Mouse (Mus musculus) CH12.LX (cell line): Measurements from ENCODE around the gene Palm.

Source experiments
- CTCF ChIP-seq, 2 experiments: IDR thresholded peaks in 1 of 2; conservative IDR thresholded peaks in 1 of 2; 2 replicates each; pipeline ENCODE4 v1.5.1; 2011 to 2012; ENCODE audit warnings: low read depth in 2 of 2, low read length in 2 of 2, improper control_type of control experiment in 1 of 2, inconsistent platforms in 1 of 2, mild to moderate bottlenecking in 1 of 2, moderate library complexity in 1 of 2
- ELF1 ChIP-seq: IDR thresholded peaks from 2 replicates; pipeline ENCODE4 v1.6.1; 2014; ENCODE audit warnings: low read depth, mild to moderate bottlenecking, inconsistent platforms, low read length, improper control_type of control experiment
- EP300 ChIP-seq: IDR thresholded peaks from 2 replicates; pipeline ENCODE4 v1.6.1; 2011; ENCODE audit warnings: low read length, improper control_type of control experiment
- MAFK ChIP-seq: IDR thresholded peaks from 2 replicates; pipeline ENCODE4 v1.6.1; 2011; ENCODE audit warnings: low read length, improper control_type of control experiment; ENCODE audit not compliant: insufficient replicate concordance
- MAX ChIP-seq: IDR thresholded peaks from 2 replicates; pipeline ENCODE4 v1.6.1; 2011; ENCODE audit warnings: low read length, improper control_type of control experiment
- POLR2A ChIP-seq: IDR thresholded peaks from 2 replicates; pipeline ENCODE4 v1.6.1; 2011; ENCODE audit warnings: low read depth, mild to moderate bottlenecking, improper control_type of control experiment, low read length
- RCOR1 ChIP-seq: conservative IDR thresholded peaks from 2 replicates; pipeline ENCODE4 v1.6.1; 2012; ENCODE audit warnings: low read depth, mild to moderate bottlenecking, inconsistent platforms, low read length, improper control_type of control experiment
- SIN3A ChIP-seq: IDR thresholded peaks from 2 replicates; pipeline ENCODE4 v1.6.1; 2012; ENCODE audit warnings: low read length, improper control_type of control experiment, inconsistent platforms
- UBTF ChIP-seq: IDR thresholded peaks from 2 replicates; pipeline ENCODE4 v1.6.1; 2012; ENCODE audit warnings: low read depth, mild to moderate bottlenecking, inconsistent platforms, low read length, improper control_type of control experiment, moderate library complexity
- USF1 ChIP-seq: IDR thresholded peaks from 2 replicates; pipeline ENCODE4 v1.6.1; 2014; ENCODE audit warnings: low read depth, mild to moderate bottlenecking, inconsistent platforms, low read length, improper control_type of control experiment
- ZC3H11A ChIP-seq: IDR thresholded peaks from 2 replicates; pipeline ENCODE4 v1.6.1; 2012; ENCODE audit warnings: low read depth, mild to moderate bottlenecking, inconsistent platforms, low read length, improper control_type of control experiment

DNA sequence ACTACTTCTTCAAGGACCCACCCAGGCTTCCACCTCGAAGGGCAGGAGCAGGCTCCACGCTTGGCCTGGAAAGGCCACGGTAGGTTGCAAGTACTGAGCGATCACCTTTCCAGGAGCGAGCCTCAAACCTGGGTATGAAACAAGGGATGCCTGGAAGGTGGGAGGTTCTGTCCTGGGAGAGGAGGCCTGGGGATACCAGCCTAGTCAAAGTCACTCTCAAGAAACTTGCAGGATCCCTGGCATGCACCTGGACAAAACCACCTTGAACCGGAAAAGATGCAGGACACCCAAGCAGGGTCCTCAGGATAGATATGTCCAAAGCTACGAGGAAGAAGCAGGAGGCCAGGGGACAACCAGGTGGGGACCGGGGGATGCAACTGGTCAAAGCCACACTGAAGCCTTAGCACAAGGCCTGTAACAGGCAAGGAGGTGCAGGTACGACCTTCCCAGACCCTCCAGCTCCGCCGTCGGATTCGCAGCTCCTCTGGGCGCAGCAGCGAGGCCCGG lies 27.3 kb upstream of the Palm start:
- no peak for TF ChIP-seq SIN3A
- TF ChIP-seq CTCF (conservative IDR thresholded peaks at IDR 0.05 in 1 of 2, IDR thresholded peaks at IDR 0.05 in 1 of 2; ENCODE audit: low read depth in 2 of 2, low read length in 2 of 2): no peak
- TF ChIP-seq EP300: no peak
- TF ChIP-seq MAFK: no peak
- TF ChIP-seq USF1: no peak
- no peak for TF ChIP-seq RCOR1
- TF ChIP-seq ZC3H11A: no peak
- no peak for TF ChIP-seq MAX
- no peak for TF ChIP-seq POLR2A
- TF ChIP-seq ELF1: no peak
- 0 out of 2 replicates have a peak, but pooled peaks have one; percentile 4 for TF ChIP-seq UBTF
